Mouse (Mus musculus): ENCODE results near the gene Tns2. TPM values are rescaled to one million over a fixed set of nuclear protein-coding genes. Genes with fewer than 3 reads are reported as not detected.
"Not testable (repeated sequence)": the region's sequence is repeated elsewhere in the genome, so short reads cannot be mapped to it uniquely, and the experiment has no call there.

Tns2 gene
- polyA plus RNA-seq, 1 experiment from 2014 or later = 29.6 TPM

GRCm38 (mm10) chr15:102150301-102151135, 50.3 kb downstream of the Tns2 start, which contains the start of gene Soat2:
Gene Soat2, plus strand, starts transcription at chr15:102150526.
- H3K4me1 ChIP-seq = peaks cover 14% of the 10 kb centered on the region; the same call in 1 of the 2 replicates
- no peaks in the 10 kb centered on the region for H3K36me3 ChIP-seq
- WGBS = 44% methylated on average over 20 of the region's 20 CpGs
- H3K4me2 ChIP-seq (replicated peaks) = no peak within 1 kb of the TSS
- H3K4me3 ChIP-seq = no peak within 1 kb of the TSS
- H3K9me3 ChIP-seq = no peaks in the 10 kb centered on the region
- peaks cover 8% of the 10 kb centered on the region for H3K27me3 ChIP-seq
- H3K9ac ChIP-seq = no peak within 1 kb of the TSS
- H3K27ac ChIP-seq = no peak within 1 kb of the TSS
- no peak for ATAC-seq (ENCODE audit: insufficient number of reproducible peaks, insufficient read depth, low FRiP score, low TSS enrichment)

- no peak overlapping the region for H3K27ac ChIP-seq
- WGBS = 23% methylated on average over 4 of the region's 4 CpGs
- H3K9me3 ChIP-seq = no peaks in the 10 kb centered on the region
- ATAC-seq (ENCODE audit: insufficient number of reproducible peaks, insufficient read depth, low FRiP score, low TSS enrichment) = no peak
- H3K4me2 ChIP-seq (replicated peaks) = no peak overlapping the region
- no peak overlapping the region for H3K4me3 ChIP-seq
- H3K27me3 ChIP-seq = no peaks in the 10 kb centered on the region
- no peak overlapping the region for H3K9ac ChIP-seq
- H3K36me3 ChIP-seq = no peaks in the 10 kb centered on the region
- H3K4me1 ChIP-seq = peaks cover 14% of the 10 kb centered on the region; the same call in 1 of the 2 replicates
Measured at GRCm38 (mm10) chr15:102152646-102153045, 52.4 kb downstream of the Tns2 start.

GRCm38 (mm10) chr15:102155006-102155405, 54.8 kb downstream of the Tns2 start:
- ATAC-seq (ENCODE audit: insufficient number of reproducible peaks, insufficient read depth, low FRiP score, low TSS enrichment); H3K4me3 ChIP-seq; H3K9ac ChIP-seq; H3K4me2 ChIP-seq (replicated peaks); H3K36me3 ChIP-seq; H3K27me3 ChIP-seq; H3K9me3 ChIP-seq; H3K27ac ChIP-seq: not testable (repeated sequence)
- 86% methylated on average over 6 of the region's 6 CpGs for WGBS
- H3K4me1 ChIP-seq = peaks cover 11% of the 10 kb centered on the region; the same call in 1 of the 2 replicates

- no peak overlapping the region for H3K4me2 ChIP-seq (replicated peaks)
- peak; percentile 12; the same call in 1 of the 2 replicates for ATAC-seq (ENCODE audit: insufficient number of reproducible peaks, insufficient read depth, low FRiP score, low TSS enrichment)
- no peak overlapping the region for H3K4me3 ChIP-seq
- no peaks in the 10 kb centered on the region for H3K36me3 ChIP-seq
- H3K4me1 ChIP-seq = peaks cover 2% of the 10 kb centered on the region; the same call in 1 of the 2 replicates
- WGBS = 33% methylated on average over 20 of the region's 20 CpGs
- no peak overlapping the region for H3K27ac ChIP-seq
- H3K9ac ChIP-seq = no peak overlapping the region
- H3K27me3 ChIP-seq = no peaks in the 10 kb centered on the region
- no peaks in the 10 kb centered on the region for H3K9me3 ChIP-seq
Measured at GRCm38 (mm10) chr15:102156836-102157235, 56.6 kb downstream of the Tns2 start.

- Histone ChIP-seq H3K27me3 (no peaks in the 10 kb centered on the region), H3K4me3 (no peak overlapping the region), H3K9ac (no peak overlapping the region), H3K36me3 (no peaks in the 10 kb centered on the region), H3K4me1 (no peaks in the 10 kb centered on the region; the same call in 1 of the 2 replicates), H3K9me3 (no peaks in the 10 kb centered on the region), H3K27ac (no peak overlapping the region), H3K4me2 (replicated peaks) (no peak overlapping the region)
- no peak for ATAC-seq (ENCODE audit: insufficient number of reproducible peaks, insufficient read depth, low FRiP score, low TSS enrichment)
- WGBS = 54% methylated on average over 27 of the region's 27 CpGs
Measured at GRCm38 (mm10) chr15:102160415-102161060, 60.3 kb downstream of the Tns2 start.

GRCm38 (mm10) chr15:102163900-102164693, 63.9 kb downstream of the Tns2 start:
- peaks cover 21% of the 10 kb centered on the region for H3K4me1 ChIP-seq
- H3K36me3 ChIP-seq = no peaks in the 10 kb centered on the region
- 65% methylated on average over 3 of the region's 3 CpGs for WGBS
- no peak overlapping the region for H3K4me2 ChIP-seq (replicated peaks)
- no peak for ATAC-seq (ENCODE audit: insufficient number of reproducible peaks, insufficient read depth, low FRiP score, low TSS enrichment)
- no peak overlapping the region for H3K4me3 ChIP-seq
- no peaks in the 10 kb centered on the region for H3K9me3 ChIP-seq
- H3K9ac ChIP-seq = no peak overlapping the region
- H3K27me3 ChIP-seq = no peaks in the 10 kb centered on the region
- no peak overlapping the region for H3K27ac ChIP-seq

- Histone ChIP-seq H3K9ac (no peak overlapping the region), H3K4me3 (no peak overlapping the region), H3K27me3 (no peaks in the 10 kb centered on the region), H3K27ac (0 out of 2 replicates have a peak overlapping the region, but pooled peaks have one; percentile 38), H3K36me3 (no peaks in the 10 kb centered on the region), H3K4me2 (replicated peaks) (no peak overlapping the region), H3K9me3 (no peaks in the 10 kb centered on the region), H3K4me1 (peaks cover 26% of the 10 kb centered on the region)
- no peak for ATAC-seq (ENCODE audit: insufficient number of reproducible peaks, insufficient read depth, low FRiP score, low TSS enrichment)
- WGBS = 45% methylated on average over 6 of the region's 6 CpGs
Measured at GRCm38 (mm10) chr15:102165468-102166100, 65.4 kb downstream of the Tns2 start.

Other genes starting within 250 kb of the Tns2 start
- gene Krt1, start 249.6 kb upstream of the Tns2 start, polyA plus RNA-seq (2016; fragmentation: Nextera tagmentation; extraction: Ambion mirVana) = 2.4 and 3.4 TPM in 2 replicates
- gene Krt77, start 230.7 kb upstream of the Tns2 start, polyA plus RNA-seq (2016; fragmentation: Nextera tagmentation; extraction: Ambion mirVana) = 0.08 TPM in 1 of 2 replicates, not detected in the other
- gene Krt76, start 207.5 kb upstream of the Tns2 start, polyA plus RNA-seq (2016; fragmentation: Nextera tagmentation; extraction: Ambion mirVana) = not detected in 2 replicates
- 0.20 and 0.68 TPM in 2 replicates for gene Krt4, start 175.7 kb upstream of the Tns2 start, polyA plus RNA-seq (2016; fragmentation: Nextera tagmentation; extraction: Ambion mirVana)
- 0.28 TPM in 1 of 2 replicates, not detected in the other for gene Krt79, start 160.1 kb upstream of the Tns2 start, polyA plus RNA-seq (2016; fragmentation: Nextera tagmentation; extraction: Ambion mirVana)
- gene Krt78, start 146.1 kb upstream of the Tns2 start, polyA plus RNA-seq (2016; fragmentation: Nextera tagmentation; extraction: Ambion mirVana) = 0.13 TPM in 1 of 2 replicates, not detected in the other
- gene Krt8, start 95.9 kb upstream of the Tns2 start, polyA plus RNA-seq (2016; fragmentation: Nextera tagmentation; extraction: Ambion mirVana) = 45.6 and 56.5 TPM in 2 replicates
- gene Krt18, start 72.2 kb upstream of the Tns2 start, polyA plus RNA-seq (2016; fragmentation: Nextera tagmentation; extraction: Ambion mirVana) = 47.5 and 50.6 TPM in 2 replicates
- gene Eif4b, start 26.6 kb upstream of the Tns2 start, polyA plus RNA-seq (2016; fragmentation: Nextera tagmentation; extraction: Ambion mirVana) = 113 and 120 TPM in 2 replicates
- gene Spryd3, start 35.8 kb downstream of the Tns2 start, polyA plus RNA-seq (2016; fragmentation: Nextera tagmentation; extraction: Ambion mirVana) = 15.6 and 15.7 TPM in 2 replicates
- gene Igfbp6, start 43.9 kb downstream of the Tns2 start, polyA plus RNA-seq (2016; fragmentation: Nextera tagmentation; extraction: Ambion mirVana) = 0.92 and 1.2 TPM in 2 replicates
- 0.13 and 0.17 TPM in 2 replicates for gene Soat2, start 50.1 kb downstream of the Tns2 start, polyA plus RNA-seq (2016; fragmentation: Nextera tagmentation; extraction: Ambion mirVana)
- gene Zfp740, start 102.8 kb downstream of the Tns2 start, polyA plus RNA-seq (2016; fragmentation: Nextera tagmentation; extraction: Ambion mirVana) = 114 and 119 TPM in 2 replicates
- gene Csad, start 104.3 kb downstream of the Tns2 start, polyA plus RNA-seq (2016; fragmentation: Nextera tagmentation; extraction: Ambion mirVana) = 82.8 and 91.1 TPM in 2 replicates
- 1.9 and 2.6 TPM in 2 replicates for gene Itgb7, start 131.5 kb downstream of the Tns2 start, polyA plus RNA-seq (2016; fragmentation: Nextera tagmentation; extraction: Ambion mirVana)
- gene Rarg, start 157.1 kb downstream of the Tns2 start, polyA plus RNA-seq (2016; fragmentation: Nextera tagmentation; extraction: Ambion mirVana) = 121 and 123 TPM in 2 replicates
- 0.99 and 1.1 TPM in 2 replicates for gene Gm9918, start 170.2 kb downstream of the Tns2 start, polyA plus RNA-seq (2016; fragmentation: Nextera tagmentation; extraction: Ambion mirVana)
- gene Mfsd5, start 179.0 kb downstream of the Tns2 start, polyA plus RNA-seq (2016; fragmentation: Nextera tagmentation; extraction: Ambion mirVana) = 57.9 and 60.1 TPM in 2 replicates
- gene Espl1, start 195.9 kb downstream of the Tns2 start, polyA plus RNA-seq (2016; fragmentation: Nextera tagmentation; extraction: Ambion mirVana) = 36.1 and 37.1 TPM in 2 replicates
- gene Pfdn5, start 225.7 kb downstream of the Tns2 start, polyA plus RNA-seq (2016; fragmentation: Nextera tagmentation; extraction: Ambion mirVana) = 433 and 448 TPM in 2 replicates
- 113 and 114 TPM in 2 replicates for gene Myg1, start 231.3 kb downstream of the Tns2 start, polyA plus RNA-seq (2016; fragmentation: Nextera tagmentation; extraction: Ambion mirVana)